Mouse (Mus musculus): ENCODE data around the gene Senp6.
A peak's percentile ranks its signal among the peaks of the same experiment; 100 is the strongest.
"Not testable (repeated sequence)": the region's sequence is repeated elsewhere in the genome, so short reads cannot be mapped to it uniquely, and the experiment has no call there.

The Senp6 gene

GRCm38 (mm10) chr9:80080941-80081340 is 14.2 kb downstream of the Senp6 start:
- DNase-seq (ENCODE audit: low spot score): no peak

- no peak for DNase-seq (ENCODE audit: low spot score)
Observed at GRCm38 (mm10) chr9:80084429-80085092, 17.9 kb downstream of the Senp6 start.

GRCm38 (mm10) chr9:80085665-80086064 is 19.0 kb downstream of the Senp6 start:
- DNase-seq (ENCODE audit: low spot score): no peak

GRCm38 (mm10) chr9:80086272-80086966 is 19.7 kb downstream of the Senp6 start:
- not testable (repeated sequence) for DNase-seq (ENCODE audit: low spot score)

GRCm38 (mm10) chr9:80089409-80089808 is 22.7 kb downstream of the Senp6 start:
- DNase-seq (ENCODE audit: low spot score): no peak

GRCm38 (mm10) chr9:80096325-80096724 is 29.6 kb downstream of the Senp6 start:
- no peak for DNase-seq (ENCODE audit: low spot score)

- no peak for DNase-seq (ENCODE audit: low spot score)
Observed at GRCm38 (mm10) chr9:80145992-80146587, 79.4 kb downstream of the Senp6 start.

GRCm38 (mm10) chr9:80149594-80149993 is 82.9 kb downstream of the Senp6 start:
- DNase-seq (ENCODE audit: low spot score): no peak

GRCm38 (mm10) chr9:80155277-80155676 is 88.6 kb downstream of the Senp6 start:
- DNase-seq (ENCODE audit: low spot score): peak; percentile 36

- DNase-seq (ENCODE audit: low spot score): no peak
Observed at GRCm38 (mm10) chr9:80156780-80157179, 90.1 kb downstream of the Senp6 start.

- no peak for DNase-seq (ENCODE audit: low spot score)
Observed at GRCm38 (mm10) chr9:80157840-80158465, 91.2 kb downstream of the Senp6 start.

GRCm38 (mm10) chr9:80158937-80159336 is 92.2 kb downstream of the Senp6 start:
- no peak for DNase-seq (ENCODE audit: low spot score)

GRCm38 (mm10) chr9:80161451-80161850 is 94.7 kb downstream of the Senp6 start:
- no peak for DNase-seq (ENCODE audit: low spot score)

GRCm38 (mm10) chr9:80163126-80163723 is 96.5 kb downstream of the Senp6 start:
- DNase-seq (ENCODE audit: low spot score): no peak

- no peak for DNase-seq (ENCODE audit: low spot score)
Observed at GRCm38 (mm10) chr9:80164191-80164590, 97.5 kb downstream of the Senp6 start.

- peak; percentile 91 for DNase-seq (ENCODE audit: low spot score)
Observed at GRCm38 (mm10) chr9:80164611-80165474, 98.1 kb downstream of the Senp6 start, which contains the start of gene Myo6. Myo6 (plus strand) TSS chr9:80165031.

- no peak for DNase-seq (ENCODE audit: low spot score)
Observed at GRCm38 (mm10) chr9:80165690-80166089, 99.0 kb downstream of the Senp6 start.

GRCm38 (mm10) chr9:80166425-80166824 is 99.7 kb downstream of the Senp6 start:
- no peak for DNase-seq (ENCODE audit: low spot score)

- no peak for DNase-seq (ENCODE audit: low spot score)
Observed at GRCm38 (mm10) chr9:80167089-80167488, 100.4 kb downstream of the Senp6 start.

GRCm38 (mm10) chr9:80169551-80169950 is 102.8 kb downstream of the Senp6 start:
- DNase-seq (ENCODE audit: low spot score): no peak

GRCm38 (mm10) chr9:80171241-80171640 is 104.5 kb downstream of the Senp6 start:
- no peak for DNase-seq (ENCODE audit: low spot score)
